Mouse (Mus musculus): ENCODE data around the gene Cyp11a1. TPM values are rescaled to one million over a fixed set of nuclear protein-coding genes. Genes with fewer than 3 reads are reported as not detected.

The Cyp11a1 gene
- polyA plus RNA-seq, 1 experiment from 2014 or later = 0.81 TPM

- Histone ChIP-seq H3K4me1 (peaks cover 15% of the 10 kb centered on the region), H3K36me3 (no peaks in the 10 kb centered on the region), H3K27me3 (no peaks in the 10 kb centered on the region), H3K27ac (no peak overlapping the region), H3K9me3 (no peaks in the 10 kb centered on the region), H3K4me3 (no peak overlapping the region), H3K9ac (no peak overlapping the region), H3K4me2 (replicated peaks) (no peak overlapping the region)
- WGBS = 57% methylated on average over 12 of the region's 12 CpGs
- no peak for ATAC-seq (ENCODE audit: low FRiP score, low read depth)
These were observed 40.7 kb upstream of the Cyp11a1 start for GRCm38 (mm10) chr9:57965281-57966185.

GRCm38 (mm10) chr9:57967237-57967960, 38.8 kb upstream of the Cyp11a1 start:
- H3K9me3 ChIP-seq = no peaks in the 10 kb centered on the region
- ATAC-seq (ENCODE audit: low FRiP score, low read depth) = no peak
- no peaks in the 10 kb centered on the region for H3K27me3 ChIP-seq
- H3K9ac ChIP-seq = no peak overlapping the region
- WGBS = 79% methylated on average over 14 of the region's 14 CpGs
- H3K36me3 ChIP-seq = no peaks in the 10 kb centered on the region
- H3K27ac ChIP-seq = no peak overlapping the region
- no peak overlapping the region for H3K4me2 ChIP-seq (replicated peaks)
- no peak overlapping the region for H3K4me3 ChIP-seq
- peaks cover 26% of the 10 kb centered on the region for H3K4me1 ChIP-seq

- Histone ChIP-seq H3K4me1 (peaks cover 35% of the 10 kb centered on the region), H3K36me3 (no peaks in the 10 kb centered on the region), H3K27me3 (no peaks in the 10 kb centered on the region), H3K27ac (no peak overlapping the region), H3K4me3 (no peak overlapping the region), H3K4me2 (replicated peaks) (no peak overlapping the region), H3K9me3 (no peaks in the 10 kb centered on the region), H3K9ac (no peak overlapping the region)
- ATAC-seq (ENCODE audit: low FRiP score, low read depth) = no peak
- 82% methylated on average over 9 of the region's 9 CpGs for WGBS
These were observed 37.9 kb upstream of the Cyp11a1 start for GRCm38 (mm10) chr9:57968166-57968771.

GRCm38 (mm10) chr9:57968783-57969542, 37.2 kb upstream of the Cyp11a1 start:
- Histone ChIP-seq H3K36me3 (no peaks in the 10 kb centered on the region), H3K9ac (no peak overlapping the region), H3K4me2 (replicated peaks) (no peak overlapping the region), H3K27ac (no peak overlapping the region), H3K4me1 (peaks cover 39% of the 10 kb centered on the region), H3K4me3 (no peak overlapping the region), H3K27me3 (no peaks in the 10 kb centered on the region), H3K9me3 (no peaks in the 10 kb centered on the region)
- WGBS = 88% methylated on average over 8 of the region's 8 CpGs
- ATAC-seq (ENCODE audit: low FRiP score, low read depth) = no peak

GRCm38 (mm10) chr9:57969736-57970495, 36.3 kb upstream of the Cyp11a1 start:
- Histone ChIP-seq H3K27ac (no peak overlapping the region), H3K9ac (no peak overlapping the region), H3K4me2 (replicated peaks) (no peak overlapping the region), H3K27me3 (no peaks in the 10 kb centered on the region), H3K9me3 (no peaks in the 10 kb centered on the region), H3K4me1 (peaks cover 43% of the 10 kb centered on the region), H3K4me3 (no peak overlapping the region), H3K36me3 (no peaks in the 10 kb centered on the region)
- no peak for ATAC-seq (ENCODE audit: low FRiP score, low read depth)
- WGBS = 73% methylated on average over 11 of the region's 11 CpGs

GRCm38 (mm10) chr9:57971413-57971812, 34.8 kb upstream of the Cyp11a1 start:
- Histone ChIP-seq H3K9me3 (no peaks in the 10 kb centered on the region), H3K9ac (no peak overlapping the region), H3K36me3 (no peaks in the 10 kb centered on the region), H3K4me2 (replicated peaks) (no peak overlapping the region), H3K27me3 (no peaks in the 10 kb centered on the region), H3K27ac (no peak overlapping the region), H3K4me1 (peaks cover 36% of the 10 kb centered on the region), H3K4me3 (no peak overlapping the region)
- no peak for ATAC-seq (ENCODE audit: low FRiP score, low read depth)
- WGBS = 90% methylated on average over 5 of the region's 5 CpGs

GRCm38 (mm10) chr9:57972141-57972591, 34.0 kb upstream of the Cyp11a1 start:
- H3K4me1 ChIP-seq = peaks cover 36% of the 10 kb centered on the region
- no peaks in the 10 kb centered on the region for H3K27me3 ChIP-seq
- H3K4me3 ChIP-seq = no peak overlapping the region
- 48% methylated on average over 9 of the region's 9 CpGs for WGBS
- H3K27ac ChIP-seq = peak overlapping the region; percentile 39; the same call in 1 of the 2 replicates
- no peak for ATAC-seq (ENCODE audit: low FRiP score, low read depth)
- no peak overlapping the region for H3K9ac ChIP-seq
- peak overlapping the region; percentile 10 for H3K4me2 ChIP-seq (replicated peaks)
- no peaks in the 10 kb centered on the region for H3K36me3 ChIP-seq
- H3K9me3 ChIP-seq = no peaks in the 10 kb centered on the region

- Histone ChIP-seq H3K27me3 (no peaks in the 10 kb centered on the region), H3K9me3 (no peaks in the 10 kb centered on the region), H3K4me1 (peaks cover 36% of the 10 kb centered on the region), H3K4me3 (no peak overlapping the region), H3K36me3 (no peaks in the 10 kb centered on the region), H3K27ac (peak overlapping the region; percentile 39; the same call in 1 of the 2 replicates), H3K9ac (no peak overlapping the region), H3K4me2 (replicated peaks) (peak overlapping the region; percentile 10; the same call in 1 of the 2 replicates)
- ATAC-seq (ENCODE audit: low FRiP score, low read depth) = 0 out of 2 replicates have a peak, but pooled peaks have one; percentile 57
- WGBS = 35% methylated on average over 9 of the region's 9 CpGs
These were observed 33.3 kb upstream of the Cyp11a1 start for GRCm38 (mm10) chr9:57972776-57973439.

GRCm38 (mm10) chr9:57973440-57974066, 32.7 kb upstream of the Cyp11a1 start:
- Histone ChIP-seq H3K9me3 (no peaks in the 10 kb centered on the region), H3K9ac (no peak overlapping the region), H3K4me3 (no peak overlapping the region), H3K27ac (peak overlapping the region; percentile 16; the same call in 1 of the 2 replicates), H3K4me1 (peaks cover 36% of the 10 kb centered on the region), H3K27me3 (no peaks in the 10 kb centered on the region), H3K36me3 (no peaks in the 10 kb centered on the region), H3K4me2 (replicated peaks) (no peak overlapping the region)
- ATAC-seq (ENCODE audit: low FRiP score, low read depth) = no peak
- 84% methylated on average over 6 of the region's 6 CpGs for WGBS

GRCm38 (mm10) chr9:57974221-57974620, 32.0 kb upstream of the Cyp11a1 start:
- H3K4me3 ChIP-seq = no peak overlapping the region
- H3K4me1 ChIP-seq = peaks cover 36% of the 10 kb centered on the region
- H3K36me3 ChIP-seq = no peaks in the 10 kb centered on the region
- H3K27me3 ChIP-seq = no peaks in the 10 kb centered on the region
- ATAC-seq (ENCODE audit: low FRiP score, low read depth) = no peak
- H3K27ac ChIP-seq = no peak overlapping the region
- 30% methylated on average over 5 of the region's 5 CpGs for WGBS
- H3K9ac ChIP-seq = no peak overlapping the region
- H3K9me3 ChIP-seq = no peaks in the 10 kb centered on the region
- H3K4me2 ChIP-seq (replicated peaks) = no peak overlapping the region

Measured in limb, embryonic 13.5 days (tissue).